Mouse (Mus musculus) small intestine, adult 2 months (tissue): Measurements from ENCODE around the gene Cog1. TPM values are rescaled to one million over a fixed set of nuclear protein-coding genes. Genes with fewer than 3 reads are reported as not detected.
"Not testable (repeated sequence)": the region's sequence is repeated elsewhere in the genome, so short reads cannot be mapped to it uniquely, and the experiment has no call there.

Experiments used
- H3K27ac ChIP-seq: fragments of 200-500 bp; 2 replicates; pipeline ENCODE4 v1.5.1; 2012; ENCODE audit warnings: low read depth, low read length, control low read depth, inconsistent platforms; ENCODE audit not compliant: insufficient read depth
- H3K27me3 ChIP-seq: fragments of 200-500 bp; 2 replicates; pipeline ENCODE4 v1.6.1; 2012; ENCODE audit warnings: mild to moderate bottlenecking, moderate library complexity, low read length, inconsistent platforms; ENCODE audit not compliant: control insufficient read depth, insufficient read depth
- H3K36me3 ChIP-seq: fragments of 200-500 bp; 2 replicates; pipeline ENCODE4 v1.6.1; 2012; ENCODE audit warnings: mild to moderate bottlenecking, low read length, control low read depth, inconsistent platforms; ENCODE audit not compliant: control insufficient read depth, insufficient read depth
- H3K4me1 ChIP-seq: fragments of 200-500 bp; 2 replicates; pipeline ENCODE4 v1.6.1; 2012; ENCODE audit warnings: low read length, inconsistent platforms, mixed read lengths; ENCODE audit not compliant: control insufficient read depth, insufficient read depth, insufficient read length
- H3K4me3 ChIP-seq: fragments of 200-500 bp; 2 replicates; pipeline ENCODE4 v1.5.1; 2012; ENCODE audit warnings: low read depth, mild to moderate bottlenecking, control low read depth, inconsistent platforms, low read length, moderate library complexity
- CTCF ChIP-seq: fragments of 200-500 bp; IDR thresholded peaks from 2 replicates; pipeline ENCODE4 v1.5.1; 2012; ENCODE audit warnings: low read depth, mild to moderate bottlenecking, control low read depth, inconsistent platforms, low read length, moderate library complexity, mixed read lengths; ENCODE audit not compliant: insufficient replicate concordance, insufficient read length; ENCODE audit errors: extremely low read depth
- POLR2A ChIP-seq: fragments of 200-500 bp; IDR thresholded peaks from 2 replicates; pipeline ENCODE4 v1.6.1; 2012; ENCODE audit warnings: low read depth, mild to moderate bottlenecking, control low read depth, inconsistent platforms, low read length, moderate library complexity
- WGBS: fragments of 180-500 bp; shearing (Covaris S2); methylation state at CpG from one replicate; pipeline ENCODE4 v1.1.7; 2018; 5-methylcytosine and 5-hydroxymethylcytosine counted together
- polyA plus RNA-seq: library from polyadenylated mRNA; depleted of rRNA; stranded (reverse); fragments of >200 nt; gene quantifications from 2 replicates; pipeline ENCODE4 v1.2.3, GENCODE M21; 2012

The Cog1 gene
- polyA plus RNA-seq, 1 experiment: 50.2 TPM

DNA sequence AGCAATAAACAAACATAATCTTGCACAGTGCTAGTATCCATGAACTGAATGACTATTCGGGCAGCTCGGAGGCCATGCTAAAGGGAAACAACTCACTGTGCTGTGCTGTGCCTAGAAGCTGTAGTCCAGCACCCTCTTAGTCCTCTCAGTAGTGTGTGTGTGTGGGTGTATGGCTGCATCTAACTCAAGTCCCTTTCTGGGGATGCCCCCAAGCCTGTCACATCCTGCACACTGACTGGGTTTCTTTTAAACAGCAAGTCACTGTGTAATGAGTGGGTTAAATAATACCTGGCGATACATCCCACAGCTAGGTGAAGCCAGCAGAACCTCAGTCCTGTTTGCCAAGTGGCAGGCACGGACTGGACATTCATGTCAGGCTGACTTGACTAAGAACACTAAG, 9.8 kb downstream of the Cog1 start:
- no peak overlapping the region for H3K27ac ChIP-seq
- no peak overlapping the region for H3K4me3 ChIP-seq
- H3K4me1 ChIP-seq: no peaks in the 10 kb centered on the region
- no peaks in the 10 kb centered on the region for H3K27me3 ChIP-seq
- H3K36me3 ChIP-seq: peaks cover 85% of the 10 kb centered on the region
- WGBS: 75% methylated on average over 4 of the region's 4 CpGs
- TF ChIP-seq CTCF: no peak
- no peak for TF ChIP-seq POLR2A

DNA sequence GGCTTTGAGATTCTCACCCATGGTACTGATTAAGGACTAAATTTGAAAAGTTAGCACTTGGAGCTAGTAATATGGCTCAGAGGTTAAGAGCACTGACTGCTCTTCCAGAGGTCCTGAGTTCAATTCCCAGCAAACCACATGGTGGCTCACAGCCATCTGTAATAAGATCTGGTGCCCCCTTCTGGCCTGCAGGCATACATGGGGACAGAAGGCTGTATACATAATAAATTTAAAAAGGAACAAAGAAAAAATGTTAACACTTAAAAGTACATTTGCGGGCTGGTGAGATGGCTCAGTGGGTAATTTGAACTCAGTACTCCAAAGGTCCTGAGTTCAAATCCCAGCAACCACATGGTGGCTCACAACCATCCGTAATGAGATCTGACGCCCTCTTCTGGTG, 11.2 kb downstream of the Cog1 start:
- not testable (repeated sequence) for H3K27me3 ChIP-seq, H3K4me3 ChIP-seq, H3K27ac ChIP-seq, H3K4me1 ChIP-seq
- peaks cover 78% of the 10 kb centered on the region for H3K36me3 ChIP-seq
- WGBS: 95% methylated on average over 3 of the region's 3 CpGs

GRCm38 (mm10) chr11:113660940-113661339, 12.0 kb downstream of the Cog1 start:
- Histone ChIP-seq H3K27me3 (no peaks in the 10 kb centered on the region), H3K36me3 (peaks cover 72% of the 10 kb centered on the region), H3K27ac (no peak overlapping the region), H3K4me3 (no peak overlapping the region), H3K4me1 (no peaks in the 10 kb centered on the region)
- TF ChIP-seq CTCF (no peak), POLR2A (no peak)
- 92% methylated on average over 11 of the region's 11 CpGs for WGBS

GRCm38 (mm10) chr11:113661835-113662351, 12.9 kb downstream of the Cog1 start:
- H3K36me3 ChIP-seq: peaks cover 63% of the 10 kb centered on the region
- H3K27me3 ChIP-seq: no peaks in the 10 kb centered on the region
- H3K4me1 ChIP-seq: peaks cover 6% of the 10 kb centered on the region
- no peak for TF ChIP-seq POLR2A
- TF ChIP-seq CTCF: no peak
- H3K27ac ChIP-seq: no peak overlapping the region
- 89% methylated on average over 18 of the region's 18 CpGs for WGBS
- H3K4me3 ChIP-seq: no peak overlapping the region

DNA sequence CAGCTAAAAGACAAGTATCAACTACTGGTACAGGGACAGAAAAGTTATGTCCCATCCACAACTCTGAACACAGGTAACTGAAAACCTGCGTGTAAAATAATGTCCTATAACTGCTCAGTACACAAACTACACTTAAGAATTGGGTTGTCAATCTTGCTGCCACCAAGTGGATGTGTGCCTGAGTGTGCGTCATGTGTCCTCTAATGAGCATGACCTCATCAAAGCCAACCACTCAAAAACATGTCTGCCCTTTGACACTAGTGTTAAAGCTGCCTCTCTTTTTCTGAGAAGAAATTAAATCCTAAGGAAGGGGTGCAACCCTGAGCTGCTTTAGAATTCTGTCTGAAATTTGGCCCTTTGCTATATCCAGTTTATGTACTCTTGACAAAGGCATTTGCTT, 15.3 kb downstream of the Cog1 start:
- 66% methylated on average over 2 of the region's 2 CpGs for WGBS
- H3K27me3 ChIP-seq: no peaks in the 10 kb centered on the region
- peaks cover 21% of the 10 kb centered on the region for H3K4me1 ChIP-seq
- no peak for TF ChIP-seq CTCF
- TF ChIP-seq POLR2A: no peak
- H3K36me3 ChIP-seq: peaks cover 40% of the 10 kb centered on the region
- H3K4me3 ChIP-seq: no peak overlapping the region
- H3K27ac ChIP-seq: no peak overlapping the region

DNA sequence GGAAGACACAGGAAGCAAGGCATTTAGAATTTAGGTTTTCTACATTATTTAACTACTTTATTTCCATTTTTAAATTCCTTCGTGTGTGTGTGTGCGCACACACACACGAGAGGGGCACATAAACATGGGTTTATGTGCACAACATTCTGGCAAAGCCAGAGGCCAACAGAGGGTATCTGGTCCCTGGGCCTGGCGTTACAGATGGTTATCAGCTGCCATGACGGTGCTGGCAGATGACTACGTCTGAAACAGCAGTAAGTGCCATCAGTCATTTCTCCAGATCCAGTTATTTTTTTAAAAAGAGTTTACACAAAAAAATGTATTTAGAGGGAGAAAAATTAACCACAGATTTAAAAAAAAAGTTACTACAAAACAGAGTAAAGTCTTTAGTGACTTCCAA, 17.2 kb downstream of the Cog1 start:
- H3K36me3 ChIP-seq: peaks cover 31% of the 10 kb centered on the region
- H3K4me1 ChIP-seq: peaks cover 21% of the 10 kb centered on the region
- no peak overlapping the region for H3K4me3 ChIP-seq
- H3K27me3 ChIP-seq: no peaks in the 10 kb centered on the region
- TF ChIP-seq CTCF (no peak), POLR2A (no peak)
- 44% methylated on average over 6 of the region's 6 CpGs for WGBS
- H3K27ac ChIP-seq: peak overlapping the region; percentile 48; the same call in 1 of the 2 replicates

GRCm38 (mm10) chr11:113666648-113667047, 17.7 kb downstream of the Cog1 start:
- 17% methylated on average over 10 of the region's 10 CpGs for WGBS
- Histone ChIP-seq H3K36me3 (peaks cover 27% of the 10 kb centered on the region), H3K4me3 (no peak overlapping the region), H3K27me3 (no peaks in the 10 kb centered on the region), H3K4me1 (peaks cover 21% of the 10 kb centered on the region), H3K27ac (peak overlapping the region; percentile 48)
- TF ChIP-seq CTCF (no peak), POLR2A (no peak)

DNA sequence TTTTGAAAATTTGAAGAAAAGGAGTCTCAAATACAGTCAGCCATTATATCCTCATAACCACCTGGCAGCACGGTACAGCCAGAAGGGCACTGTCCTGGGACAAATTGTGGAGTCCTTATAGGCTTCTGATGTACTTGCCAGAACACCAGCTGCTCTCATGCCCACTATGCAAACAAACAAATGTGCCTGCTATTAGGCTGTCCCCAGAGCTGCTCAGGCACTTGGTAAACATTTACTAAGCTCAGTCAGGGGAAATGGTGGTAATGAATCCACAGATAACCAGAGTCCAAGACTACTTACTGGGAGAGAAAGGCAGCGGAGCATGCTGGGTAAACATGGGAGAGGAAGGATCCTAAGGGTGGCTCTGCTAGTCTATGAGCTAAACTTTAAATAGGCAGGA, 18.2 kb downstream of the Cog1 start:
- H3K4me1 ChIP-seq: peaks cover 21% of the 10 kb centered on the region
- H3K36me3 ChIP-seq: peaks cover 22% of the 10 kb centered on the region
- H3K4me3 ChIP-seq: no peak overlapping the region
- WGBS: 24% methylated on average over 2 of the region's 2 CpGs
- TF ChIP-seq POLR2A (no peak), CTCF (no peak)
- no peaks in the 10 kb centered on the region for H3K27me3 ChIP-seq
- peak overlapping the region; percentile 73 for H3K27ac ChIP-seq
